Mouse (Mus musculus): ENCODE measurements around the gene Kcnq4.

DNA sequence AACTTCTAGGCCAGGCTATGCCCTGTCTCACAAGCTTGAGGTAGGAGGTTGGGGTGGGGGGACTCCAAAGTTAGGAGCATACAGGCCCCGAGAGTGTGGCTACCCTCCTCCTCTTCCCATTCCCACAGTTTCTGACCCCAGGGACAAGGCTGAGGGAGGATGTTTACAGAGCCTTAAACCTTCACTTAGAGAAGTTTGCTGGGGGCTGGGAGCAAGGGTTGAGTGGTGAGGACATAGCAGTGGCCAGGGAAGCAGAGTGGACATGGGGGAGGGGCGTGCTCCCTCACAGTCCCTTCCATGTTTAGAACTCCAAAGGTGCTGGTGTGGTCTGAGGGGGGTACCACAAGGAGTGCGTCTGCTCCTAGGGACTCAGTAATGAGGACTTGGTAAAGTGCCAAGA lies 4.8 kb downstream of the Kcnq4 start:
- TF ChIP-seq TAL1 (IDR thresholded peaks at IDR 0.05; ENCODE audit: low read length) (no peak), GATA1 (IDR thresholded peaks at IDR 0.05; ENCODE audit: low read length) (no peak)

Data from erythroblast, embryonic 14.5 days (primary cell).